Mouse (Mus musculus): ENCODE results near the gene Chaf1b. TPM values are rescaled to one million over a fixed set of nuclear protein-coding genes. Genes with fewer than 3 reads are reported as not detected.

Gene Chaf1b
- polyA plus RNA-seq (2015; fragmentation: Nextera tagmentation; extraction: Ambion mirVana) = 42.9 and 45.8 TPM in 2 replicates

- no peaks in the 10 kb centered on the region for H3K27me3 ChIP-seq (ENCODE audit: control insufficient read depth, insufficient read depth, low read length)
- ATAC-seq (ENCODE audit: insufficient read depth, low FRiP score) = peak; percentile 97
- H3K4me2 ChIP-seq (ENCODE audit: low read depth, low read length) = peak within 1 kb of the TSS; percentile 87
- H3K9me3 ChIP-seq (replicated peaks; ENCODE audit: control insufficient read depth, low read length) = no peaks in the 10 kb centered on the region
- H3K27ac ChIP-seq (ENCODE audit: low read length) = no peak within 1 kb of the TSS
- peak within 1 kb of the TSS; percentile 75 for H3K9ac ChIP-seq (ENCODE audit: low read length)
- WGBS = under 1% methylated on average over 54 of the region's 54 CpGs
- 0 out of 2 replicates have a peak, but pooled peaks cover 3% of the 10 kb centered on the region for H3K4me1 ChIP-seq (ENCODE audit: control insufficient read depth, insufficient read depth, low read length)
- no peaks in the 10 kb centered on the region for H3K36me3 ChIP-seq (ENCODE audit: control insufficient read depth, insufficient read depth, low read length)
- peak within 1 kb of the TSS; percentile 62 for H3K4me3 ChIP-seq (replicated peaks; ENCODE audit: low read length)
Measured at GRCm38 (mm10) chr16:93883423-93884085, at the start of gene Chaf1b. Gene Chaf1b (plus strand): TSS chr16:93883901.

GRCm38 (mm10) chr16:93834076-93834475, 49.6 kb upstream of the Chaf1b start:
- H3K4me3 ChIP-seq (replicated peaks; ENCODE audit: low read length) = no peak overlapping the region
- peaks cover 17% of the 10 kb centered on the region for H3K4me1 ChIP-seq (ENCODE audit: control insufficient read depth, insufficient read depth, low read length)
- 81% methylated on average over 2 of the region's 2 CpGs for WGBS
- ATAC-seq (ENCODE audit: insufficient read depth, low FRiP score) = no peak
- no peaks in the 10 kb centered on the region for H3K27me3 ChIP-seq (ENCODE audit: control insufficient read depth, insufficient read depth, low read length)
- no peak overlapping the region for H3K27ac ChIP-seq (ENCODE audit: low read length)
- peak overlapping the region; percentile 64; the same call in 1 of the 2 replicates for H3K4me2 ChIP-seq (ENCODE audit: low read depth, low read length)
- no peak overlapping the region for H3K9ac ChIP-seq (ENCODE audit: low read length)
- H3K9me3 ChIP-seq (replicated peaks; ENCODE audit: control insufficient read depth, low read length) = no peaks in the 10 kb centered on the region
- no peaks in the 10 kb centered on the region for H3K36me3 ChIP-seq (ENCODE audit: control insufficient read depth, insufficient read depth, low read length)

GRCm38 (mm10) chr16:93839049-93839448, 44.7 kb upstream of the Chaf1b start:
- no peak overlapping the region for H3K4me2 ChIP-seq (ENCODE audit: low read depth, low read length)
- H3K36me3 ChIP-seq (ENCODE audit: control insufficient read depth, insufficient read depth, low read length) = no peaks in the 10 kb centered on the region
- WGBS = 78% methylated on average over 1 of the region's 1 CpGs
- H3K4me1 ChIP-seq (ENCODE audit: control insufficient read depth, insufficient read depth, low read length) = peaks cover 4% of the 10 kb centered on the region
- no peak for ATAC-seq (ENCODE audit: insufficient read depth, low FRiP score)
- no peaks in the 10 kb centered on the region for H3K27me3 ChIP-seq (ENCODE audit: control insufficient read depth, insufficient read depth, low read length)
- H3K9me3 ChIP-seq (replicated peaks; ENCODE audit: control insufficient read depth, low read length) = no peaks in the 10 kb centered on the region
- H3K9ac ChIP-seq (ENCODE audit: low read length) = no peak overlapping the region
- H3K4me3 ChIP-seq (replicated peaks; ENCODE audit: low read length) = no peak overlapping the region
- H3K27ac ChIP-seq (ENCODE audit: low read length) = no peak overlapping the region

- no peaks in the 10 kb centered on the region for H3K4me1 ChIP-seq (ENCODE audit: control insufficient read depth, insufficient read depth, low read length)
- H3K36me3 ChIP-seq (ENCODE audit: control insufficient read depth, insufficient read depth, low read length) = peaks cover 29% of the 10 kb centered on the region
- no peak overlapping the region for H3K4me3 ChIP-seq (replicated peaks; ENCODE audit: low read length)
- no peak for ATAC-seq (ENCODE audit: insufficient read depth, low FRiP score)
- no peaks in the 10 kb centered on the region for H3K27me3 ChIP-seq (ENCODE audit: control insufficient read depth, insufficient read depth, low read length)
- H3K4me2 ChIP-seq (ENCODE audit: low read depth, low read length) = no peak overlapping the region
- 97% methylated on average over 3 of the region's 3 CpGs for WGBS
- no peaks in the 10 kb centered on the region for H3K9me3 ChIP-seq (replicated peaks; ENCODE audit: control insufficient read depth, low read length)
- no peak overlapping the region for H3K27ac ChIP-seq (ENCODE audit: low read length)
- H3K9ac ChIP-seq (ENCODE audit: low read length) = no peak overlapping the region
Measured at GRCm38 (mm10) chr16:93850527-93850926, 33.2 kb upstream of the Chaf1b start.

GRCm38 (mm10) chr16:93859967-93860366, 23.7 kb upstream of the Chaf1b start:
- ATAC-seq (ENCODE audit: insufficient read depth, low FRiP score) = no peak
- no peak overlapping the region for H3K4me2 ChIP-seq (ENCODE audit: low read depth, low read length)
- 88% methylated on average over 4 of the region's 4 CpGs for WGBS
- no peak overlapping the region for H3K9ac ChIP-seq (ENCODE audit: low read length)
- H3K4me3 ChIP-seq (replicated peaks; ENCODE audit: low read length) = no peak overlapping the region
- no peaks in the 10 kb centered on the region for H3K27me3 ChIP-seq (ENCODE audit: control insufficient read depth, insufficient read depth, low read length)
- H3K9me3 ChIP-seq (replicated peaks; ENCODE audit: control insufficient read depth, low read length) = no peaks in the 10 kb centered on the region
- no peaks in the 10 kb centered on the region for H3K4me1 ChIP-seq (ENCODE audit: control insufficient read depth, insufficient read depth, low read length)
- peaks cover 16% of the 10 kb centered on the region; the same call in 1 of the 2 replicates for H3K36me3 ChIP-seq (ENCODE audit: control insufficient read depth, insufficient read depth, low read length)
- no peak overlapping the region for H3K27ac ChIP-seq (ENCODE audit: low read length)

- no peaks in the 10 kb centered on the region for H3K27me3 ChIP-seq (ENCODE audit: control insufficient read depth, insufficient read depth, low read length)
- no peak for ATAC-seq (ENCODE audit: insufficient read depth, low FRiP score)
- no peaks in the 10 kb centered on the region for H3K9me3 ChIP-seq (replicated peaks; ENCODE audit: control insufficient read depth, low read length)
- H3K4me2 ChIP-seq (ENCODE audit: low read depth, low read length) = no peak overlapping the region
- H3K9ac ChIP-seq (ENCODE audit: low read length) = no peak overlapping the region
- no peak overlapping the region for H3K4me3 ChIP-seq (replicated peaks; ENCODE audit: low read length)
- peaks cover 20% of the 10 kb centered on the region; the same call in 1 of the 2 replicates for H3K36me3 ChIP-seq (ENCODE audit: control insufficient read depth, insufficient read depth, low read length)
- H3K27ac ChIP-seq (ENCODE audit: low read length) = no peak overlapping the region
- H3K4me1 ChIP-seq (ENCODE audit: control insufficient read depth, insufficient read depth, low read length) = no peaks in the 10 kb centered on the region
Measured at GRCm38 (mm10) chr16:93860686-93861085, 23.0 kb upstream of the Chaf1b start.

GRCm38 (mm10) chr16:93874841-93875240, 8.9 kb upstream of the Chaf1b start:
- Histone ChIP-seq H3K27me3 (ENCODE audit: control insufficient read depth, insufficient read depth, low read length) (no peaks in the 10 kb centered on the region), H3K27ac (ENCODE audit: low read length) (no peak overlapping the region), H3K4me2 (ENCODE audit: low read depth, low read length) (no peak overlapping the region), H3K36me3 (ENCODE audit: control insufficient read depth, insufficient read depth, low read length) (peaks cover 32% of the 10 kb centered on the region), H3K9ac (ENCODE audit: low read length) (no peak overlapping the region), H3K4me1 (ENCODE audit: control insufficient read depth, insufficient read depth, low read length) (no peaks in the 10 kb centered on the region), H3K9me3 (replicated peaks; ENCODE audit: control insufficient read depth, low read length) (no peaks in the 10 kb centered on the region), H3K4me3 (replicated peaks; ENCODE audit: low read length) (no peak overlapping the region)
- WGBS = 81% methylated on average over 13 of the region's 13 CpGs
- no peak for ATAC-seq (ENCODE audit: insufficient read depth, low FRiP score)

- H3K9ac ChIP-seq (ENCODE audit: low read length) = no peak overlapping the region
- H3K27ac ChIP-seq (ENCODE audit: low read length) = no peak overlapping the region
- H3K9me3 ChIP-seq (replicated peaks; ENCODE audit: control insufficient read depth, low read length) = no peaks in the 10 kb centered on the region
- H3K27me3 ChIP-seq (ENCODE audit: control insufficient read depth, insufficient read depth, low read length) = no peaks in the 10 kb centered on the region
- no peak overlapping the region for H3K4me2 ChIP-seq (ENCODE audit: low read depth, low read length)
- H3K4me1 ChIP-seq (ENCODE audit: control insufficient read depth, insufficient read depth, low read length) = no peaks in the 10 kb centered on the region
- H3K36me3 ChIP-seq (ENCODE audit: control insufficient read depth, insufficient read depth, low read length) = peaks cover 17% of the 10 kb centered on the region
- WGBS = 87% methylated on average over 6 of the region's 6 CpGs
- no peak for ATAC-seq (ENCODE audit: insufficient read depth, low FRiP score)
- H3K4me3 ChIP-seq (replicated peaks; ENCODE audit: low read length) = no peak overlapping the region
Measured at GRCm38 (mm10) chr16:93877612-93878380, 5.9 kb upstream of the Chaf1b start.

- Histone ChIP-seq H3K4me1 (ENCODE audit: control insufficient read depth, insufficient read depth, low read length) (0 out of 2 replicates have a peak, but pooled peaks cover 3% of the 10 kb centered on the region), H3K9ac (ENCODE audit: low read length) (peak overlapping the region; percentile 75), H3K4me2 (ENCODE audit: low read depth, low read length) (peak overlapping the region; percentile 87), H3K4me3 (replicated peaks; ENCODE audit: low read length) (peak overlapping the region; percentile 62), H3K36me3 (ENCODE audit: control insufficient read depth, insufficient read depth, low read length) (no peaks in the 10 kb centered on the region), H3K27ac (ENCODE audit: low read length) (no peak overlapping the region), H3K9me3 (replicated peaks; ENCODE audit: control insufficient read depth, low read length) (no peaks in the 10 kb centered on the region), H3K27me3 (ENCODE audit: control insufficient read depth, insufficient read depth, low read length) (no peaks in the 10 kb centered on the region)
- WGBS = under 1% methylated on average over 43 of the region's 43 CpGs
- no peak; the same call in 1 of the 2 replicates for ATAC-seq (ENCODE audit: insufficient read depth, low FRiP score)
Measured at GRCm38 (mm10) chr16:93884086-93884721, 503 bp downstream of the Chaf1b start.

Data from stomach, embryonic 16.5 days (tissue).